ENCODE assay signal across 28 mouse cellular contexts in the genomic region with DNA sequence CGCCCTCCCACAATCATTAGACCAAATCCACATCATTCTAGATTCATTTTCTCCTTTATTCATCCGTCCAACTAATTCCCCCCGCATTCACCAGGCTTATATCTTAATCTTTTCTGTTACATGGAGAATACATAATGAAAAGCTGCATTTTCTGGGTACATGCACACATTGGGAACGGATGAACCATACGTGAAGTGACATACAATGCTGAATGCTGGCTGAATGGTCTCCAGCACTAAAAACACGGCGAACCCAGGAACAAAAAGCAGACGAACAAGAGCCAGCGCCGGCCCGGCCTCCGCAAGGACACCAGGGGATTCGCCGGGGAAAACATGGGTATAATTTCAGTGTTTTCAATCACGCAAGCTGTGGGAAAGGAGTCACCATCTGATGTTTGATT. TPM values are rescaled to one million over a fixed set of nuclear protein-coding genes. Genes with fewer than 3 reads are reported as not detected.
DNase-seq lines count a peak whose midpoint lies in the region; ATAC-seq lines count a peak whose summit lies in the region.
"Had no signal": no experiment of that assay in that cellular context is flagged by ENCODE, and none has a peak within 500 bp of the region (broad histone marks: within the 10 kb centered on the region; RNA-seq: fewer than 3 reads in every experiment).

No protein-coding gene starts in this region.

- no peak overlapping the region for H3K4me2 ChIP-seq in hindbrain, embryonic 11.5 days (replicated peaks; ENCODE audit: low read depth, low read length)
- H3K4me2 ChIP-seq in hindbrain, embryonic 14.5 days (replicated peaks), result no peak overlapping the region
- H3K4me2 ChIP-seq in forebrain, embryonic 15.5 days (replicated peaks), result peak overlapping the region; percentile 22; the same call in 1 of the 2 replicates
- H3K4me2 ChIP-seq in midbrain, embryonic 16.5 days (ENCODE audit: low read length), result peak overlapping the region; percentile 33; the same call in 1 of the 2 replicates
- H3K4me2 ChIP-seq in kidney, embryonic 14.5 days (replicated peaks; ENCODE audit: low read depth, low read length), result no peak overlapping the region
- H3K4me2 ChIP-seq: embryonic facial prominence, embryonic 15.5 days; heart, embryonic 15.5 days; limb, embryonic 15.5 days had no signal

- H3K36me3 ChIP-seq in hindbrain, embryonic 11.5 days (ENCODE audit: control insufficient read depth, insufficient read depth, low read length), result no peaks in the 10 kb centered on the region
- no peaks in the 10 kb centered on the region for H3K36me3 ChIP-seq in hindbrain, embryonic 14.5 days (replicated peaks; ENCODE audit: control insufficient read depth, insufficient read depth)
- H3K36me3 ChIP-seq in forebrain, embryonic 15.5 days, result no peaks in the 10 kb centered on the region
- no peaks in the 10 kb centered on the region for H3K36me3 ChIP-seq in midbrain, embryonic 16.5 days (ENCODE audit: control insufficient read depth, insufficient read depth, low read length)
- no peaks in the 10 kb centered on the region for H3K36me3 ChIP-seq in kidney, embryonic 14.5 days (ENCODE audit: control insufficient read depth, insufficient read depth, low read length)
- H3K36me3 ChIP-seq: embryonic facial prominence, embryonic 15.5 days; G1E; heart, embryonic 15.5 days; limb, embryonic 15.5 days; neural tube, embryonic 12.5 days had no signal

- peak; percentile 54 for DNase-seq in hindbrain, embryonic 11.5 days (ENCODE audit: low spot score)
- no peak for DNase-seq in hindbrain, embryonic 14.5 days (ENCODE audit: low spot score)
- peak; percentile 32 for DNase-seq in embryo, embryonic 9.5 days (ENCODE audit: extremely low spot score)
- DNase-seq in layer of hippocampus, postnatal 36 days, result no peak
- DNase-seq: adrenal gland, postnatal 25 days; cerebellum, adult 8-10 months; gastrocnemius, postnatal 36 days; kidney, postnatal 10 days; lung, postnatal 10 days; right cerebral cortex, postnatal 14 days; spleen, adult 18-20 months; thymus, adult 18-20 months had no signal

- no peaks in the 10 kb centered on the region for H3K9me3 ChIP-seq in hindbrain, embryonic 11.5 days (ENCODE audit: control insufficient read depth, low read length)
- no peaks in the 10 kb centered on the region for H3K9me3 ChIP-seq in hindbrain, embryonic 14.5 days (ENCODE audit: control insufficient read depth, low read length)
- H3K9me3 ChIP-seq in forebrain, embryonic 15.5 days, result no peaks in the 10 kb centered on the region
- H3K9me3 ChIP-seq in midbrain, embryonic 16.5 days (replicated peaks; ENCODE audit: control insufficient read depth, low read length, poor library complexity, severe bottlenecking), result no peaks in the 10 kb centered on the region
- H3K9me3 ChIP-seq in kidney, embryonic 14.5 days (ENCODE audit: control insufficient read depth, low read length), result no peaks in the 10 kb centered on the region
- H3K9me3 ChIP-seq: embryonic facial prominence, embryonic 15.5 days; G1E; heart, embryonic 15.5 days; limb, embryonic 15.5 days; neural tube, embryonic 12.5 days had no signal

- 25% methylated on average over 15 of the region's 15 CpGs for WGBS in hindbrain, embryonic 11.5 days
- 17% methylated on average over 15 of the region's 15 CpGs for WGBS in hindbrain, embryonic 14.5 days
- WGBS in forebrain, embryonic 15.5 days, result 3% methylated on average over 15 of the region's 15 CpGs
- WGBS in midbrain, embryonic 16.5 days, result 12% methylated on average over 15 of the region's 15 CpGs
- 68% methylated on average over 15 of the region's 15 CpGs for WGBS in kidney, embryonic 14.5 days

- no peak overlapping the region for H3K4me3 ChIP-seq in hindbrain, embryonic 11.5 days (ENCODE audit: low read depth, low read length)
- no peak overlapping the region for H3K4me3 ChIP-seq in hindbrain, embryonic 14.5 days (replicated peaks; ENCODE audit: low read length)
- H3K4me3 ChIP-seq in forebrain, embryonic 15.5 days, result no peak overlapping the region
- no peak overlapping the region for H3K4me3 ChIP-seq in midbrain, embryonic 16.5 days (ENCODE audit: low read depth, low read length)
- H3K4me3 ChIP-seq in kidney, embryonic 14.5 days (ENCODE audit: low read length), result no peak overlapping the region
- H3K4me3 ChIP-seq: embryonic facial prominence, embryonic 15.5 days; heart, embryonic 15.5 days; limb, embryonic 15.5 days; neural tube, embryonic 12.5 days had no signal

- H3K4me1 ChIP-seq in hindbrain, embryonic 11.5 days (replicated peaks; ENCODE audit: control insufficient read depth, insufficient read depth, low read length), result peaks cover 10% of the 10 kb centered on the region
- H3K4me1 ChIP-seq in hindbrain, embryonic 14.5 days (replicated peaks; ENCODE audit: control insufficient read depth, insufficient read depth, low read length), result peaks cover 17% of the 10 kb centered on the region
- peaks cover 55% of the 10 kb centered on the region for H3K4me1 ChIP-seq in forebrain, embryonic 15.5 days
- peaks cover 17% of the 10 kb centered on the region for H3K4me1 ChIP-seq in midbrain, embryonic 16.5 days (ENCODE audit: control insufficient read depth, insufficient read depth, low read length)
- no peaks in the 10 kb centered on the region for H3K4me1 ChIP-seq in kidney, embryonic 14.5 days (ENCODE audit: control insufficient read depth, insufficient read depth, low read length)

- no peak overlapping the region for H3K9ac ChIP-seq in hindbrain, embryonic 11.5 days (ENCODE audit: low read depth, low read length)
- no peak overlapping the region for H3K9ac ChIP-seq in hindbrain, embryonic 14.5 days
- H3K9ac ChIP-seq in forebrain, embryonic 15.5 days (replicated peaks), result no peak overlapping the region
- no peak overlapping the region for H3K9ac ChIP-seq in midbrain, embryonic 16.5 days (ENCODE audit: low read depth, low read length)
- no peak overlapping the region for H3K9ac ChIP-seq in kidney, embryonic 14.5 days (ENCODE audit: low read depth, low read length)
- H3K9ac ChIP-seq: embryonic facial prominence, embryonic 15.5 days; heart, embryonic 15.5 days; limb, embryonic 15.5 days; neural tube, embryonic 12.5 days had no signal

- peaks cover 84% of the 10 kb centered on the region for H3K27me3 ChIP-seq in hindbrain, embryonic 11.5 days (ENCODE audit: control insufficient read depth, insufficient read depth, low read length)
- H3K27me3 ChIP-seq in hindbrain, embryonic 14.5 days (ENCODE audit: control insufficient read depth, insufficient read depth, low read length), result peaks cover 97% of the 10 kb centered on the region
- peaks cover 67% of the 10 kb centered on the region for H3K27me3 ChIP-seq in forebrain, embryonic 15.5 days
- H3K27me3 ChIP-seq in midbrain, embryonic 16.5 days (ENCODE audit: control insufficient read depth, insufficient read depth, low read depth, low read length), result peaks cover 35% of the 10 kb centered on the region
- peaks cover 76% of the 10 kb centered on the region for H3K27me3 ChIP-seq in kidney, embryonic 14.5 days (ENCODE audit: control insufficient read depth, insufficient read depth, low read length)

- no peak overlapping the region for H3K27ac ChIP-seq in hindbrain, embryonic 11.5 days (ENCODE audit: low read depth, low read length)
- H3K27ac ChIP-seq in hindbrain, embryonic 14.5 days, result no peak overlapping the region
- H3K27ac ChIP-seq in forebrain, embryonic 15.5 days (replicated peaks), result peak overlapping the region; percentile 58; the same call in 1 of the 2 replicates
- no peak overlapping the region for H3K27ac ChIP-seq in midbrain, embryonic 16.5 days (ENCODE audit: low read length)
- H3K27ac ChIP-seq in kidney, embryonic 14.5 days (ENCODE audit: low read depth, low read length), result no peak overlapping the region
- H3K27ac ChIP-seq: embryonic facial prominence, embryonic 15.5 days; heart, embryonic 15.5 days; limb, embryonic 15.5 days; neural tube, embryonic 12.5 days had no signal

- no peak for ATAC-seq in hindbrain, embryonic 11.5 days (ENCODE audit: low FRiP score)
- no peak for ATAC-seq in hindbrain, embryonic 14.5 days (ENCODE audit: low FRiP score)
- peak; percentile 33 for ATAC-seq in forebrain, embryonic 15.5 days (replicated peaks)
- ATAC-seq in midbrain, embryonic 16.5 days, result no peak
- no peak for ATAC-seq in kidney, embryonic 14.5 days (ENCODE audit: low FRiP score, low TSS enrichment)
- no peak for ATAC-seq in inflammation-experienced regulatory T-cells, adult 6 months
- ATAC-seq: intestine, postnatal 0 days had no signal

RNA-seq across cellular contexts. Expression of gene Olig2, which starts 52.0 kb away (rescaled TPM):
- 0.76 and 1.2 TPM in 2 replicates for polyA plus RNA-seq in hindbrain, embryonic 11.5 days (2014; fragmentation: Nextera tagmentation; extraction: Ambion mirVana)
- 10.9 and 14.1 TPM in 2 replicates for polyA plus RNA-seq in hindbrain, embryonic 14.5 days (2014; fragmentation: Nextera tagmentation; extraction: Ambion mirVana)
- polyA plus RNA-seq in forebrain, embryonic 15.5 days (2015; fragmentation: Nextera tagmentation; extraction: Ambion mirVana), result 7.1 and 8.6 TPM in 2 replicates
- polyA plus RNA-seq in midbrain, embryonic 16.5 days (2015; fragmentation: Nextera tagmentation; extraction: Ambion mirVana), result 8.5 and 9.9 TPM in 2 replicates
- not detected in 2 replicates for polyA plus RNA-seq in kidney, embryonic 14.5 days (2014; fragmentation: Nextera tagmentation; extraction: Ambion mirVana)
- not detected for polyA plus RNA-seq in inflammation-experienced regulatory T-cells, adult 6 months (2017; shearing (Covaris generic))
- total RNA-seq in layer of hippocampus, postnatal 36 days (2021), result 10 to 100 TPM; 29.1 to 33.7 TPM
- total RNA-seq: adrenal gland, postnatal 25 days; gastrocnemius, postnatal 36 days; heart, adult 8-10 months; hematopoietic stem cell, adult 5-6 weeks; megakaryocyte progenitor cell, adult 5-6 weeks; monocyte, adult 5-6 weeks had no signal
- polyA plus RNA-seq: G1E; heart, embryonic 15.5 days; intestine, postnatal 0 days; limb, embryonic 15.5 days; liver, embryonic 16.5 days; urinary bladder, adult 2 months had no signal

Comparison
In these comparisons a context has a peak if more than half of its experiments do, and no peak if none do; other contexts are left out.
1. DNase-seq: peak in hindbrain, embryonic 11.5 days (single experiment) and embryo, embryonic 9.5 days (single experiment); none in hindbrain, embryonic 14.5 days (single experiment) and layer of hippocampus, postnatal 36 days (0 of 2).
2. H3K4me2 ChIP-seq: peak in forebrain, embryonic 15.5 days (single experiment) and midbrain, embryonic 16.5 days (single experiment); none in hindbrain, embryonic 11.5 days (single experiment), hindbrain, embryonic 14.5 days (single experiment) and kidney, embryonic 14.5 days (single experiment).